Mouse (Mus musculus): ENCODE measurements at regions not wholly inside any gene's neighbourhood (a gene's known extent, or its start where the extent isn't known, plus 50 kb on each side); places are given as distances from the start of the nearest gene placed in this dataset.

GRCm38 (mm10) chr6:55781146-55781545 lies 55.5 kb upstream of the Itprid1 start:
- DNase-seq (ENCODE audit: low spot score in 2 of 2): no peak

GRCm38 (mm10) chr6:55775527-55775926 lies 61.2 kb upstream of the Itprid1 start:
- DNase-seq (ENCODE audit: low spot score in 2 of 2): no peak

GRCm38 (mm10) chr6:55770341-55770740 lies 66.4 kb upstream of the Itprid1 start:
- DNase-seq (ENCODE audit: low spot score in 2 of 2): no peak

- peak; percentile 11 to 16 for DNase-seq (ENCODE audit: low spot score in 2 of 2)
Observed at GRCm38 (mm10) chr6:55755491-55755890, 74.4 kb upstream of the Neurod6 start.

GRCm38 (mm10) chr6:55750831-55751230 lies 69.8 kb upstream of the Neurod6 start:
- DNase-seq (ENCODE audit: low spot score in 2 of 2): no peak

GRCm38 (mm10) chr6:55745859-55746151 lies 64.7 kb upstream of the Neurod6 start:
- DNase-seq (ENCODE audit: low spot score in 2 of 2): no peak

GRCm38 (mm10) chr6:55745105-55745858 lies 64.2 kb upstream of the Neurod6 start:
- DNase-seq (ENCODE audit: low spot score in 2 of 2): no peak

- no peak for DNase-seq (ENCODE audit: low spot score in 2 of 2)
Observed at GRCm38 (mm10) chr6:55731301-55731826, 50.3 kb upstream of the Neurod6 start.
